Mouse (Mus musculus): ENCODE measurements around the gene Map1a.

GRCm38 (mm10) chr2:121271928-121272516, 17.4 kb upstream of the Map1a start:
- TF ChIP-seq CTCF (IDR thresholded peaks at IDR 0.05; ENCODE audit: control insufficient read depth, insufficient read depth, insufficient read length): no peak
- TF ChIP-seq MAX (IDR thresholded peaks at IDR 0.05): no peak
- no peak for TF ChIP-seq MYOG (IDR thresholded peaks at IDR 0.05; ENCODE audit: control insufficient read depth, extremely low read depth, insufficient read length)

All from C2C12 (cell line).